Mouse (Mus musculus): ENCODE results near the gene Gm20683.
A peak's percentile ranks its signal among the peaks of the same experiment; 100 is the strongest.

Gene Gm20683

GRCm38 (mm10) chr17:25841117-25841880, at the start of gene Gm20683:
TSS of gene Gm20683 (minus strand) at chr17:25841763.
- no peak for DNase-seq

- DNase-seq: no peak
These were observed 47.3 kb upstream of the Gm20683 start for GRCm38 (mm10) chr17:25888837-25889236.

GRCm38 (mm10) chr17:25887467-25887866, 45.9 kb upstream of the Gm20683 start:
- no peak for DNase-seq

GRCm38 (mm10) chr17:25886806-25887205, 45.2 kb upstream of the Gm20683 start:
- DNase-seq: no peak

- DNase-seq: peak in 1 of 2 experiments; percentile 42
These were observed 44.1 kb upstream of the Gm20683 start for GRCm38 (mm10) chr17:25885636-25886035.

- DNase-seq: no peak
These were observed 42.3 kb upstream of the Gm20683 start for GRCm38 (mm10) chr17:25883824-25884223.

GRCm38 (mm10) chr17:25883268-25883667, 41.7 kb upstream of the Gm20683 start:
- no peak for DNase-seq

- DNase-seq: no peak
These were observed 40.7 kb upstream of the Gm20683 start for GRCm38 (mm10) chr17:25882306-25882705.

GRCm38 (mm10) chr17:25881691-25882090, 40.1 kb upstream of the Gm20683 start:
- no peak for DNase-seq

GRCm38 (mm10) chr17:25880913-25881641, 39.5 kb upstream of the Gm20683 start:
- DNase-seq: peak in 1 of 2 experiments; percentile 36

GRCm38 (mm10) chr17:25880196-25880910, 38.8 kb upstream of the Gm20683 start, which contains the start of gene Wfikkn1:
TSS of gene Wfikkn1 (minus strand) at chr17:25880858.
- DNase-seq: peak in 1 of 2 experiments; percentile 15

- DNase-seq: no peak
These were observed 38.2 kb upstream of the Gm20683 start for GRCm38 (mm10) chr17:25879750-25880149.

- DNase-seq: peak; percentile 85 to 88
These were observed 37.7 kb upstream of the Gm20683 start for GRCm38 (mm10) chr17:25879261-25879660.

GRCm38 (mm10) chr17:25878611-25879180, 37.1 kb upstream of the Gm20683 start:
- DNase-seq: peak in 1 of 2 experiments; percentile 13

- DNase-seq: peak in 1 of 2 experiments; percentile 23
These were observed 36.4 kb upstream of the Gm20683 start for GRCm38 (mm10) chr17:25877741-25878610.

GRCm38 (mm10) chr17:25877025-25877424, 35.5 kb upstream of the Gm20683 start:
- DNase-seq: no peak

GRCm38 (mm10) chr17:25876347-25876915, 34.9 kb upstream of the Gm20683 start:
- DNase-seq: peak; percentile 81 to 83

GRCm38 (mm10) chr17:25875171-25876136, 33.9 kb upstream of the Gm20683 start:
- peak; percentile 85 to 90 for DNase-seq

GRCm38 (mm10) chr17:25874721-25875170, 33.2 kb upstream of the Gm20683 start, which contains the start of gene Mettl26:
TSS of gene Mettl26 (plus strand) at chr17:25875074.
- DNase-seq: peak; percentile 88 to 95

GRCm38 (mm10) chr17:25874148-25874720, 32.7 kb upstream of the Gm20683 start:
- DNase-seq: peak in 1 of 2 experiments; percentile 66
